Mouse (Mus musculus): ENCODE data around the gene Adrb1.
"Not testable (repeated sequence)": the region's sequence is repeated elsewhere in the genome, so short reads cannot be mapped to it uniquely, and the experiment has no call there.

The Adrb1 gene

GRCm38 (mm10) chr19:56749343-56749742 is 27.3 kb downstream of the Adrb1 start:
- DNase-seq (ENCODE audit: inconsistent ontology term): peak; percentile 60

GRCm38 (mm10) chr19:56750709-56751108 is 28.7 kb downstream of the Adrb1 start:
- no peak for DNase-seq (ENCODE audit: inconsistent ontology term)

GRCm38 (mm10) chr19:56754456-56754855 is 32.5 kb downstream of the Adrb1 start:
- DNase-seq (ENCODE audit: inconsistent ontology term): not testable (repeated sequence)

- DNase-seq (ENCODE audit: inconsistent ontology term): no peak
Observed at GRCm38 (mm10) chr19:56756412-56756811, 34.4 kb downstream of the Adrb1 start.

- no peak for DNase-seq (ENCODE audit: inconsistent ontology term)
Observed at GRCm38 (mm10) chr19:56758311-56758710, 36.3 kb downstream of the Adrb1 start.

GRCm38 (mm10) chr19:56759740-56760139 is 37.7 kb downstream of the Adrb1 start:
- DNase-seq (ENCODE audit: inconsistent ontology term): peak; percentile 45

- DNase-seq (ENCODE audit: inconsistent ontology term): no peak
Observed at GRCm38 (mm10) chr19:56760306-56760940, 38.4 kb downstream of the Adrb1 start.

- DNase-seq (ENCODE audit: inconsistent ontology term): no peak
Observed at GRCm38 (mm10) chr19:56761096-56761495, 39.1 kb downstream of the Adrb1 start.

- DNase-seq (ENCODE audit: inconsistent ontology term): no peak
Observed at GRCm38 (mm10) chr19:56761727-56762126, 39.7 kb downstream of the Adrb1 start.

- no peak for DNase-seq (ENCODE audit: inconsistent ontology term)
Observed at GRCm38 (mm10) chr19:56762686-56763085, 40.7 kb downstream of the Adrb1 start.

GRCm38 (mm10) chr19:56769024-56769423 is 47.0 kb downstream of the Adrb1 start:
- no peak for DNase-seq (ENCODE audit: inconsistent ontology term)

- no peak for DNase-seq (ENCODE audit: inconsistent ontology term)
Observed at GRCm38 (mm10) chr19:56772158-56772557, 50.2 kb downstream of the Adrb1 start.

GRCm38 (mm10) chr19:56773393-56773971 is 51.5 kb downstream of the Adrb1 start:
- DNase-seq (ENCODE audit: inconsistent ontology term): no peak

GRCm38 (mm10) chr19:56774408-56774962 is 52.5 kb downstream of the Adrb1 start:
- no peak for DNase-seq (ENCODE audit: inconsistent ontology term)

- no peak for DNase-seq (ENCODE audit: inconsistent ontology term)
Observed at GRCm38 (mm10) chr19:56774971-56775892, 53.2 kb downstream of the Adrb1 start.

GRCm38 (mm10) chr19:56775893-56776718 is 54.1 kb downstream of the Adrb1 start:
- no peak for DNase-seq (ENCODE audit: inconsistent ontology term)

- DNase-seq (ENCODE audit: inconsistent ontology term): peak; percentile 47
Observed at GRCm38 (mm10) chr19:56776719-56777382, 54.9 kb downstream of the Adrb1 start.

- not testable (repeated sequence) for DNase-seq (ENCODE audit: inconsistent ontology term)
Observed at GRCm38 (mm10) chr19:56778532-56778931, 56.5 kb downstream of the Adrb1 start.

Measured in Muller cell, postnatal 12 days (primary cell).